Mouse (Mus musculus) heart, embryonic 14.5 days (tissue): Measurements from ENCODE around the gene Txnrd1. TPM values are rescaled to one million over a fixed set of nuclear protein-coding genes. Genes with fewer than 3 reads are reported as not detected.
A peak's percentile ranks its signal among the peaks of the same experiment; 100 is the strongest.

Experiments
- ATAC-seq: fragments of 200-750 bp; cut with Nextera tagmentation; 2 replicates; pipeline ENCODE4 v1.8.0; 2017; ENCODE audit warnings: low read depth, moderate TSS enrichment; ENCODE audit not compliant: insufficient number of reproducible peaks, insufficient read depth, low FRiP score
- H3K27ac ChIP-seq, 2 experiments: fragments of 200-500 bp in 1 of 2; fragments of 300-500 bp in 1 of 2; sonication (generic) in 1 of 2; replicated peaks in 1 of 2; 2 replicates each; pipeline ENCODE4 v1.5.1; 2012 to 2014; ENCODE audit warnings: low read depth in 2 of 2, low read length in 2 of 2, control low read depth in 1 of 2, mild to moderate bottlenecking in 1 of 2, mixed read lengths in 1 of 2; ENCODE audit not compliant: control insufficient read depth in 1 of 2, insufficient read depth in 1 of 2
- H3K27me3 ChIP-seq: fragments of 300-500 bp; sonication (generic); 2 replicates; pipeline ENCODE4 v1.6.1; 2014; ENCODE audit warnings: mild to moderate bottlenecking, low read length, control low read depth; ENCODE audit not compliant: control insufficient read depth, insufficient read depth
- H3K36me3 ChIP-seq: fragments of 300-500 bp; sonication (generic); 2 replicates; pipeline ENCODE4 v1.6.1; 2014; ENCODE audit warnings: mild to moderate bottlenecking, control low read depth, low read length, mixed read lengths; ENCODE audit not compliant: control insufficient read depth, insufficient read depth
- H3K4me1 ChIP-seq, 2 experiments: fragments of 200-500 bp in 1 of 2; fragments of 300-500 bp in 1 of 2; sonication (generic) in 1 of 2; 2 replicates each; pipeline ENCODE4 v1.6.1; 2012 to 2014; ENCODE audit warnings: low read length in 2 of 2, control low read depth in 1 of 2, mixed read lengths in 1 of 2; ENCODE audit not compliant: control insufficient read depth in 2 of 2, insufficient read depth in 2 of 2
- H3K4me2 ChIP-seq: fragments of 300-500 bp; sonication (generic); 2 replicates; pipeline ENCODE4 v1.6.1; 2014; ENCODE audit warnings: mild to moderate bottlenecking, low read length
- H3K4me3 ChIP-seq, 2 experiments: fragments of 200-500 bp in 1 of 2; fragments of 300-500 bp in 1 of 2; sonication (generic) in 1 of 2; 2 replicates each; pipeline ENCODE4 v1.5.1; 2012 to 2014; ENCODE audit warnings: low read length in 2 of 2, mild to moderate bottlenecking in 2 of 2, control low read depth in 1 of 2, low read depth in 1 of 2, moderate library complexity in 1 of 2; ENCODE audit not compliant: control insufficient read depth in 1 of 2, insufficient read depth in 1 of 2
- H3K9ac ChIP-seq: fragments of 300-500 bp; sonication (generic); 2 replicates; pipeline ENCODE4 v1.6.1; 2014; ENCODE audit warnings: mild to moderate bottlenecking, low read length
- H3K9me3 ChIP-seq: fragments of 300-500 bp; sonication (generic); 2 replicates; pipeline ENCODE4 v1.6.1; 2016; ENCODE audit warnings: low read length, control low read depth; ENCODE audit not compliant: control insufficient read depth
- WGBS: fragments of 180-500 bp; shearing (Covaris S2); extraction: QIAGEN DNeasy Blood & Tissue Kit; methylation state at CpG from one replicate; pipeline ENCODE4 v1.1.7; 2014; 5-methylcytosine and 5-hydroxymethylcytosine counted together
- polyA plus RNA-seq: library from polyadenylated mRNA; unstranded; fragments of >200 nt; fragmentation: Nextera tagmentation; extraction: Ambion mirVana; gene quantifications from 2 replicates; pipeline ENCODE4 v1.2.1, GENCODE M21; 2014

Txnrd1 gene
- polyA plus RNA-seq: 71.3 and 74.3 TPM in 2 replicates

DNA sequence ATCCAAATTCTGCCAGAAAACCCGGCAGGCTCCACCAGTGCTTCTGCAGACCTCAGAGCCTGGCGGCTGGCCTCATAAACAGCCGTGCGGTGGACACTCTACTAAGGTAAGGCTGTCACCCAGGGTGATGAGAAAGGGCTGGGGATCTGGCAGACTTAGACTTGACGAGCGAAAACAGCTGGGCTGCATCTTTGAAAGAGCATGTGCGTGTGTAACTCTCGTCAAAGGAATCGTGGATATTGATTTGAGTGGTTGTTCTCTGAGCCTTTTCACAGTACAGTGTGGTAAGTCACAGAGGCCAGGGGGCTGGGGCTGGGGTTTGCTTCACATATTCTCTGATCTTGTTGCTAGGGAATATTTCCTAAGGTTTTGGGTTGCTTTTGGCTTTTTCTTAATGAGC lies at the start of gene Txnrd1:
TSS of gene Txnrd1 (plus strand) at position 26 of the 400 bp plus-strand sequence.
- Histone ChIP-seq H3K4me3 (no peak within 1 kb of the TSS), H3K27ac (no peak within 1 kb of the TSS), H3K27me3 (no peaks in the 10 kb centered on the region), H3K9ac (no peak within 1 kb of the TSS), H3K4me2 (no peak within 1 kb of the TSS), H3K9me3 (no peaks in the 10 kb centered on the region), H3K4me1 (no peaks in the 10 kb centered on the region), H3K36me3 (no peaks in the 10 kb centered on the region)
- no peak for ATAC-seq
- 67% methylated on average over 9 of the region's 9 CpGs for WGBS

- H3K9me3 ChIP-seq: no peaks in the 10 kb centered on the region
- ATAC-seq: no peak
- H3K27me3 ChIP-seq: no peaks in the 10 kb centered on the region
- no peaks in the 10 kb centered on the region for H3K36me3 ChIP-seq
- no peak overlapping the region for H3K4me3 ChIP-seq
- H3K9ac ChIP-seq: no peak overlapping the region
- no peak overlapping the region for H3K4me2 ChIP-seq
- no peak overlapping the region for H3K27ac ChIP-seq
- H3K4me1 ChIP-seq: no peaks in the 10 kb centered on the region
Observed at GRCm38 (mm10) chr10:82789181-82789580, 44.6 kb upstream of the Txnrd1 start.

- ATAC-seq: no peak
- H3K27me3 ChIP-seq: no peaks in the 10 kb centered on the region
- H3K9me3 ChIP-seq: no peaks in the 10 kb centered on the region
- no peak overlapping the region for H3K4me2 ChIP-seq
- no peaks in the 10 kb centered on the region for H3K36me3 ChIP-seq
- H3K4me3 ChIP-seq: no peak overlapping the region
- H3K4me1 ChIP-seq: peaks cover 7% of the 10 kb centered on the region in 2 experiments
- WGBS: 85% methylated on average over 5 of the region's 5 CpGs
- no peak overlapping the region for H3K9ac ChIP-seq
- H3K27ac ChIP-seq: no peak overlapping the region
Observed at GRCm38 (mm10) chr10:82790504-82790903, 43.2 kb upstream of the Txnrd1 start.

- Histone ChIP-seq H3K4me2 (no peak overlapping the region), H3K9me3 (no peaks in the 10 kb centered on the region), H3K27me3 (no peaks in the 10 kb centered on the region), H3K36me3 (no peaks in the 10 kb centered on the region), H3K27ac (no peak overlapping the region), H3K9ac (no peak overlapping the region), H3K4me3 (no peak overlapping the region), H3K4me1 (peaks cover 10 to 12% of the 10 kb centered on the region in 2 experiments)
- no peak for ATAC-seq
- 87% methylated on average over 3 of the region's 3 CpGs for WGBS
Observed at GRCm38 (mm10) chr10:82791713-82792112, 42.0 kb upstream of the Txnrd1 start.

- Histone ChIP-seq H3K4me3 (no peak overlapping the region), H3K9ac (no peak overlapping the region), H3K27ac (no peak overlapping the region), H3K36me3 (no peaks in the 10 kb centered on the region), H3K9me3 (no peaks in the 10 kb centered on the region), H3K27me3 (no peaks in the 10 kb centered on the region), H3K4me1 (peaks cover 12% of the 10 kb centered on the region in 2 experiments), H3K4me2 (no peak overlapping the region)
- 69% methylated on average over 2 of the region's 2 CpGs for WGBS
- no peak for ATAC-seq
Observed at GRCm38 (mm10) chr10:82792311-82792710, 41.4 kb upstream of the Txnrd1 start.

DNA sequence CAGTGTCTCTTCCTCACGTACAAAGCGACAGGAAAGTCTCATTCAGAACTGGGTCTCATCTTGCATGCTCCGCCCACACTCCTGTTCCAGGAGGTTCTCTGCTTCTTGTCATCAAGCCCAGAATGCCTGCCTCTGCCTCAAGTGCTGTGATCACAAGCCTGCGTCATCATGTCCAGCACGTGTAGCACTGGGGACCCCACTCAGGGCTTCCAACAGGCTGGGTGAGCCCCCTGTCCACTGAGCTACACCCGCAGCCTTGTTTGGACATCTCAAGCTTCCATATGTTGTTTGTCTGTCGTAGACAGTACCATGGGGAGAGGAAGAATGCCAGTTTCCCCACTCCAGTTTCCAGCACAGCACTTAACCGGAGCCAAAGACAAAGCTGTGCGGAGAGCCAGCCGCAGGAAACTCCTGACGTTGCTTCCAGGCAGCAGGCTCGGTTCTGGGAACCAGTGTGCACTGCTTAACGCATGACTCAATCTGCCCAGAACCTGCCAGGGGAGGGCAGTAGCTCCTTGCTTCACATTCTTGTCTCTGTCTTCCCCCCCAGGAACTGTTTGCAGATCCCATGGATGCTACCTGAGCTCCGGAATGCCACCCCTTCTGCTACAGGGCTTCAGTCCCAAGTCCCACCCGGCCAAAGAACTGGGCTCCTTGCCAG lies 38.5 kb upstream of the Txnrd1 start:
- Histone ChIP-seq H3K27me3 (no peaks in the 10 kb centered on the region), H3K4me3 (peak overlapping the region; percentile 5 to 21; a peak in 3 of 4 replicates), H3K36me3 (no peaks in the 10 kb centered on the region), H3K4me2 (peak overlapping the region; percentile 60), H3K4me1 (peaks cover 16 to 17% of the 10 kb centered on the region in 2 experiments), H3K9ac (peak overlapping the region; percentile 31; the same call in 1 of the 2 replicates), H3K9me3 (no peaks in the 10 kb centered on the region), H3K27ac (peak overlapping the region; percentile 3 to 60; a peak in 3 of 4 replicates)
- 14% methylated on average over 15 of the region's 15 CpGs for WGBS
- peak; percentile 42; the same call in 1 of the 2 replicates for ATAC-seq

DNA sequence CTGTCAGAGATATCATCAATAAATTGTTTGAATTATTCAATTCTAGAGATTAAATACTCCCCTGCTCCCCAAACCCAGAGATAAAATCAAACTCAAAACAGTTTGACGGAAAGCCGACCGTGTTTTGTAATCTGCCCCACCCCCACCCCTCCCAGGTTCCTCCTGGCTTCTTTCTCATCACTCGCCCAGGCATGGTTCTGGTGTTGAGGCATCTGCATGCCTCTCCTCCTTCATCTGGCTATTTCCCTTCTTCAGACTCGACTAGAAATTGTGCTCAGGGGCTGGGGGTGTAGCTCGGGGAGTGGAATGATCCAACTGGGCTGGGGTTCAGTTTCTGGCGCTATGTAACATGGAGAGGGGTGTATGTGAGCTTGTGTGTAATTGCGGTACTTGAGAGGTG lies 38.0 kb upstream of the Txnrd1 start:
- peaks cover 16 to 17% of the 10 kb centered on the region in 2 experiments for H3K4me1 ChIP-seq
- peak overlapping the region in 1 of 2 experiments; percentile 60; a peak in 1 of 4 replicates for H3K27ac ChIP-seq
- no peak overlapping the region; the same call in 1 of the 2 replicates for H3K9ac ChIP-seq
- peak overlapping the region; percentile 60 for H3K4me2 ChIP-seq
- H3K27me3 ChIP-seq: no peaks in the 10 kb centered on the region
- H3K9me3 ChIP-seq: no peaks in the 10 kb centered on the region
- ATAC-seq: peak; percentile 28; the same call in 1 of the 2 replicates
- H3K36me3 ChIP-seq: no peaks in the 10 kb centered on the region
- 33% methylated on average over 8 of the region's 8 CpGs for WGBS
- peak overlapping the region; percentile 5 to 21; a peak in 3 of 4 replicates for H3K4me3 ChIP-seq
